Mouse (Mus musculus) mouse trophoblast stem cell (cell line): ENCODE results near the gene Timm8b.

Experiments
- in situ Hi-C, 2 experiments: fragments of 300-500 bp; cut with MseI, MboI; formaldehyde crosslinking; loops; 2 replicates in 1 of 2; 3 replicates in 1 of 2; pipeline ENCODE4 v1.15.1; 2025

Timm8b gene

DNA sequence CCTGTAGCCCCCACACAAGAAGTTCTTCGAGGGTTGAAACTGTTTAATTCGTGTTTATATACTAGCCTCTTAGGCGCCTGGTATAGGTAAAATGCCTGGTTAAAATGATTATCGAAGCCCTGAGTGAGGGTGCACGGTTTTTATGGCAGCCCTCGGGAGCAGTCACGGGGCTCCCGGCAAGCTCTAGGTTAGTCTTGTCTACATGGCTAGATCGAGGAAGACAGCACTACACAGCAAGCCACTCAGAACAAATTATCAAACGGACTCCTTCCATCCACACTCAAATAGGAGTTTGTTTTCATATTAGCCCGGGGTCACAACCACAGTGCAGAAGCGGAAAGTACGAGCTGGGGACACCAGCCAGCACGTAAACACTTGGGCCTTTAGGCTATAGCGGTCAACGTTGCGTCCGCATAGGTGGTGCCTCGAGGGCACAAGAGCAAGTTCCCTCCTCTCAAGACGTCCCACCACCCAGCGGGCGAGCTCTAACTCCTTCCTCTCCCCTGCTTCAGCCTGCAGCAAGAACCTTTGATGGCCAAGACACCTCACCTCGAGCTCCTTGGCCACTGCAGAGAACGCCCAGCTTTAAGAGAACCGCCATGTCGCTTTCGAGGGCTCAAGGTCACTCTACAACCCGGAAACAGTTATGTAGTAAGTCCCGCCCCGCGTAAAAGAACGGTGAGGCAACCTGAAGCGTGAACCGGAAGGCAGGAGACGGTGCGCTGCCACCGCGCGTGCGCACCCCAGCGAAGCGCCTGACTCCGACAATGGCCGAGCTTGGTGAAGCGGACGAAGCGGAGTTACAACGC, at the start of gene Timm8b, which contains the start of gene Sdhd:
TSS of gene Timm8b (plus strand) at position 722 of the 809 bp plus-strand sequence.
TSS of gene Sdhd (minus strand) at position 624 of the 809 bp plus-strand sequence.
- in situ Hi-C loops, result no loop called here

DNA sequence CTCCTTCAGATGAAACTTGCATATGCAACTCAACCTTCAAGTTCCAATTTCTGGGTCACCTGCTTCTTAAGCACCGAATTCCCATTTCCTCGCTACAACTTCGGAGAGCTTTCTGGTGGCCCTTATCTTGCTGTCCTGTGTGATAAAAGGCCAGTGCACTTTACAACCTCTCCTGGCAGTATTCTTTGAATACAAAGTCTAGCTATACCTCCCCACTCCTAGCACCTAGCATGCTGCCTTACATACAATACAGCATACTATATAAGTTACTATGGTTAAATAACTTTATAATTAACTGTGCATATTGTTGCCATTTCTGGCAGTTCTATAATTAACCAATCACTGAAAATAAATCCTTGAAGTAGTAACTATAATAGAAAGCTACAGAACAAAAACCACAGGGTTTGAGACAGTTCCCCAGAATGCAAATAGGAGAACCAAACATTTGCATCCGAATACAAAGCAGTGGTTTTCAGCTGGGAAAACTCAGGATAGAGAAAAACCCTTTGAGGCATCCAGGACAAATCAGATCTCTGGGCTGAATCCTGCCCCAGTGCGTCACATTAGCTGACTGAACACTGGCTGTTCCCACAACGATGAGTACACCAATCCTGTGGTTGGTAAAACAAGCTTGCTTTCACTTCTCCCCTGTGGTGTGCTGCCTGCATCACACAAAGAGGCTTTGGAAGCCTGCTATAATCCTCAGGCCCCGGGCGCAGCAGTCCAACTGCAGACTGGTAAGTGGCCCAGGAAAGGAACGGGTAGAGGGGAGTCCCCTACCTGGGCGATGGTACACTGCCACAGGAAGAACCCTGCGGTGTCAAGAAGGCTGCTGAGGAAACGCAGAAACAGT, 49.2 kb upstream of the Timm8b start, which contains the start of gene Il18:
TSS of gene Il18 (plus strand) at position 587 of the 853 bp plus-strand sequence.
- in situ Hi-C loops, result no loop called here

DNA sequence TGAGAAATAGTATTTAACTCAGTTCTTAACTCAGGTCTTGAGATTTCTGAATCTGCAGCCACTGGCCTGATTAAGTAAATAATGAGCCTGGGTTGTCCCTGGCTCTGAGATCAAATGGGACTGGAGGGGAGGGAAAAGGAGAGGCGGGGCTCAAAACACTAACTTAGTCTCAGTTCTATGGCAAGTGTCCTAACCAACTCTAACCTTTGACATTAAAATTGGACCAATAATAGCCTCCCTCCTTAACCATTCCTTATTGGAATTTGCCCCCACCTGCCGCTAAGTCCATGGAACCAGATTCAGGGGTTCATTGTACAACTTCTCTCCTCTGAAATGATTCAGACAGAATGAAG, 48.6 kb upstream of the Timm8b start, which contains the start of gene Bco2:
TSS of gene Bco2 (minus strand) at position 88 of the 353 bp plus-strand sequence.
- in situ Hi-C loops, result no loop called here

DNA sequence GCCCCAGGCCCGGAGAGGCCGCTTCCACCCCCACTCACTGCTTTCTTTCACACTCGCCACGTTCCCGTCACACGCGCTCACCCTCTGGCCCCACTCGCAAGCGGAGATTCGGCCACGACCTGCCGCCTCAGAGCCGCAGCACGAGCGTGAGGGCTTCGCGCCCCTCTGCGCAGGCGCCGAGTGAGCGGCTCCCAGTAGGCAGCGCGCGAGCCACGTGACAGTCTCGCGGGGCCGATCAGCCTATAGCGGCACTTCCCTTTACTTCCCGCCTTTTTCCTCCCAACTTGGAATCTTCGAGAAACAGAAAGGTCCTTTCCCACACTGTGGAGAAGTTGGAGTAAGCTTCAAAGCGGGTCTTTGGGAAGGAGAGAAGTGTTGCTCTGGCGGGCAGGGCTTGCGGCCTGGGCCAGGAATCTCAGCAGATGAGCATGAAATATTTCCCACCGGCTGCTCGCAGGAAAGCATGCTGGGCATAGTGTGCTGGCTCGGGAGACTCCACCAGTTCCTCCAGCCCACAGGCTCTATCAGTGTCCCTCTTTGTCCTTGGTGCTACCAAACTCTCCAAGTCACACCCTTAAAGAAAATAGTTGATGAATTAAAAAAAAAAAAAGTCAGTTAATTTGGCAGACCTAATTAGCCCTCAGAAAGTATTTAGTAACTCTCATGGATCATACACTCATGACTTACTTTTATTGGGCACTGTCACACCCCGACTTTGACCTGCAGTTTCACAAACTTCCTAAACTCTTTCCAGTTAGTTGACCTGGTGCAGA, 42.4 kb upstream of the Timm8b start, which contains the start of gene Tex12:
TSS of gene Tex12 (minus strand) at position 181 of the 773 bp plus-strand sequence.
- in situ Hi-C loops, result no loop called here

DNA sequence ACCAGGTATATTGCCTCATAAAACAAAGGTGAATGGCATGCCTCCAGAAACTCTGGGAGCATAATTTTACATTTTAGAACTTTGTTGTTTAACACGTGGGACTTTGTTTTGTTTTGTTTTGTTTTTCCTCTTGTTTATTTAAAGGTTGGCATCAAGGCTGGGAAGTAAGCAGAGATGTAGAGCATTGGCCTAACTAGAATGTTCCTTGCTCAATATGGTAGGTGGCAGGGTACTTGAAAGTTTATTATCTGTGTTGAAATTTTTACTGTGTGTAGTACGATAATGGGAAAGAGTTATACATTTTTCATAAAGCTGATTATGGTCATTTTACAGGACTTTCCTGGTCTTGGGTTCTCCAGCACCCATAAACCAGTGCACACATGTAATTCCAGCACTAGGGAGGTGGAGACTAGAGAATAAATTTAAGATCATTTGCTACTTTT, 41.8 kb upstream of the Timm8b start:
- in situ Hi-C loops, result no loop called here

DNA sequence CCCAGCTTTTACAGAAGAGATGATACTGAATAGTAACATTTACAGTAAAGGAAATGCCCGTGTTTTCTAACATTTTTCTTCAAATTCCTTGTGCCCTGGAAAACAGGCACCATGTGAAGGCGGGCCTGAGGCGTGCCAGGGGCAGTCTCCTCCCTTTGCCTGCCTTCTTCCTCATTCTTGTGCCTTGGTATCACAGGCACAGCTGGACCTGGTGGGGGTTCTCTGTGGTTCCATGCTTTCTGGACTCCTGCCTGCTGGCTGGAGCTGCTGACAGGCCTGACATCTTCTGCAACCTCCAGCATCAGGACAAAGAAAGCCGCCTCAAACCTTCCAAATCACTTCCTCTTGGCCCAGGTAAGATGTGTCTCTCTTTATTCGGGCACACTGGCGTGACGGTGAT, 38.5 kb upstream of the Timm8b start:
- in situ Hi-C loops, result no loop called here

DNA sequence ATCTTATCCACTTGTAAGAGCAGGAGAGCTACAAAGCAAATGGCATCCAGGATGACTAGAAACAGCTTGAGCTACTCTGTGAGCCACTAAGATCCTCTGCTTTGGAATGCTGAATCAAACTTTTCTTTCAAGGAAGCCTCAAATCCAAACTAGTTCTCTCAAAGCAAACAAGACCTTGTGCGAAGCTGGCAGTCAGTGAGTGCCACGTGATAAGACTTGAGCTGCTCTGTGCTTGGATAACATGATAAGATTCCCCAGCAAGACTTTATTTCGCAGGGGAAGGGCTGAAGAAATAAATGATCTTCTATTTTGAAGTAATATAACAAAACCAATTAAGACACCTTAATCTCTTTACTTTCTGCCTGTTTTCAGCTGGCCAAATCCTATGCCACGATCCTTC, 37.8 kb upstream of the Timm8b start:
- in situ Hi-C loops, result no loop called here

DNA sequence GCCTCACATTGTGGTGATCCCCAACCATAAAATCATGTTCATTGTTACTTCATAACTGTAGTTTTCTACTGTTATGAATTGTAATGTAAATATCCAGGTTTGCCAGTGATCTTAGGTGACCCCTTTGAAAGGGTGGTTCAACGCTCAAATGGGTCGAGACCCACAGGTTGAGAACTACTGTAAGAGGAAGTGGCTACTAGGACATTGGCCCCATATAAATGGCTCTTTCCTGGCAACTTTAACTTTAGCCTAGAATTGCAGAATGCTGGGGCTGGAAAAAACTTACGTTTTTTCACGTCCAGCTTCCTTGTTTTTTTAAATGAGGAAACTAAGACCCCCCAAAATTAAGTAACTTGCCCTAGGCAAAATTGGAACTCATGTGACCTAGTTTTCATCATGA, 36.3 kb upstream of the Timm8b start:
- in situ Hi-C loops, result no loop called here

DNA sequence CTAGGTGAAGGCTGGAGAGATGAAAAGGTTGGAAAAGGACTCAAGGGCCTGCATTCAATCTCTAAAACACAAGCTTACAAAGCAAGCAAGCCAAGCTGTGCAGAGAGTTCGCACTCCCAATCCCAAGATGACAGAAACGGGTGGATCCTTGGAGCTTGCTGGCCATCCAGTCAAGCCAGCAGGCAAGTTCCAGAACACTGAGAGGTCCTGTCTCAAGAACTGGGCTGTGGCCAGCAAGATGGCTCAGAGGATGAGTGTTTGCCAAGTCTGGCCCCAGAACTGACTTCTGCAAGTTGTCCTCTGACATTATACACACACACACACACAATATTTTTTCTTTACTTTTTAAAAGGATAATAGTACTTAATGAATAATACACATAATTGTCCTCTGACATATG, 35.8 kb upstream of the Timm8b start:
- in situ Hi-C loops, result no loop called here

DNA sequence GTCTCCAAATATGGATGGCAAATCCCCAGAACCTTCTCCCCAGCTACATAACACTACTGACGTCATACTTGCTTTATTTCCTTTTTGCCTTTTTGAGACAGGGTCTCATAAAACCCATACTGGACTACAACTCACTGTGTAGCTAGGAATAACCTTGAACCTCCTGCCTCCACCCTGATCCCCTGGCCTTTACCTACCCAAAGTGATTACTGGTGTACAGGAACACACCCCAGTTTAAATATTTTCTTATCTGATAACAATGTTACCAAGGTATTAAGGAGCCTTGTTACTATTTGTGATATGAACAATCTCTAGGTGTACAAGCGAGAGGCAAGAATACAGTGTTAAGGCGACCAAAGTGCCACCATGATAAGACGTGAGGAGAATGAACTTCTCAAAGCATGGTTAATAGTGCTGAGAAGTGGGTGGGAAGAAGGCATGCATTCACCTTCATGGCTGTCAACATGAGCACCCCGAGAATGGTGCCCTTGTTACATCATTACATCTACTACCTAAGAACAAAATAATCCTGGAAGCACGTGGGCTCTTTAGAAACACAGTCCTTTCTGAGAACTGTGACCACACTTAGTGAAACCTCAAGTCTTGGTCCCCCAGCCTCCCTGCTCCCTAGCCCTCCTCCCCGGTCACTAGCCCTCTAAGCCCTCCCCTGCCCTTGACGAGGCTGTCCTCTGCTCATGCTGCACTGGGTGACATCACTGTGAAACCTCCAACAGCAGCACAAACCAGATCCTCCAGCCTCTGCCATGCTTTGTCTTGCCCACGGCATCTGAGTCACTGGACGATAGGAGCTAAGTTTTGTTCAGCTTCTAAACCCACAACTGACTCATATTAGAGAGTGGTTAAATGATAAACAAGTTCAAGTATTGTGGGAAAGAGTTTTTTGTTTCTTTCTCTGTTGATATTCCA, 33.8 kb upstream of the Timm8b start:
- in situ Hi-C loops, result no loop called here

DNA sequence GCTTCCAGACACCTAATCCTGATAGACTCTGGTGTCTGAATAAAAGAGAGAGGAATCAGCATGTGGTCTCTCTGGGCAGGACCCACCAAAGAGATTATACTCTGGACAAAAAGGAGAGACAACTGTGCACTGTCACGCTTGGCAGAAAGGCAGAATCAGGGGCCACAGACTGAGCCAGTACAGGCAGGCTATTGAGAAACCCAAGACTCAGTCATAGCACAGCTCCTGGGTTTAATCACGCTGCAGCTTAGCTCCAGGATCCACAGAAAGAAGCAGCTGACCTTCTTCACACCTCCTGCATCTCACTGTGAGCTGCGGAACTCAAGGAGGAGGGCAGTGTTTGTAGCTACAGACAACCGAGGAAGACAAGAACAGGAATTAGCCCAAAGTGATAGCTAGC, 23.3 kb upstream of the Timm8b start:
- in situ Hi-C loops, result no loop called here

DNA sequence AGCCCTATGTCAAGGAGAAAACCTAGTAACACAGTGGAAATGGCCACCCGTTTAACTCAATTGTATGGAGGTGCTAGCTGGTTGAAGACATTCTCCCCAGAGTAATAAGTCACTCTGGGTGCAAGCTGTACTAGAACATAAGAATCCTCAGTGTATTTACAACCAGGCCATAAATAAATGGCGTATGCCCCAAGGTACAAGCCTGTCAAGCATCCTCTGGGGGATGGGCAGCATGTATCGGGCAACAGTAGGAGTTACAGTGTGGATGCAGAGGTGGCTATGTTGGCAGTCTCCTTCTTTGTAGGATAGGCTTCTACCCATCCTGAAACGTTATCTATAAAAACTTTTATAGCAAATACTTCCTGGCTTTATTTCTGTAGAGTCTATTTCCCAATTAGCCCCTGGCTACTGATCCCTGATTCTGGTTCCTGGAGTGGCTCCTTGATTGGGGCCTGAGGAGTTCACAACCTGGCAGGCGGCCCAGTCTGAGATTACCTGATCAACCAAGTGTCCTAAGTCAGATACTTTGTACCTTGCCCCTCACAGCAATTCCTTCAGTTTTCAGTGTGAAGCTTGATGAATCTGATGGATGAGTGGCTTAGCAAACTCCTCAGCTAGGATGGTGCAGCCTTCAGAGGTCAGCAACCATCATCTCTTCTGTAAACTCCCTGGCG, 18.4 kb upstream of the Timm8b start:
- in situ Hi-C loops, result no loop called here

DNA sequence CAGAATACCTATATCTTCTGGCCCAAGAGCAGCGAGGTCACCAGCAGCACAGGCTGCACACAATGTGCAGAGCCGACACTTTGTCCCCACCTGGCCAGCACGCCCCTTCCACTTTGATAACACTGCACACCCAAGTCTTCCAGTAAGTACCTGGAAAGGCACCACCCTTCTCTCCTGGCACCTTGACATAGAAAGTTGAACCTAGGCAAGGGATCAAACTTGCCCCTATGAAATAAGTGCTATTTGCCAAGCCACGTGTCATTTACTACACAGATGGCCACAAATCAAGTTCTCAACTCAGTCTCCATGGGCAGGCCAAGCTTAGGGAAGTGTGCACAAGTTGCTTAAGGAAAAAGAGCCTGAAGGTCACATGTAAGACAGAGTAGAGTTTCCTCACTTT, 16.8 kb upstream of the Timm8b start:
- in situ Hi-C loops, result no loop called here

DNA sequence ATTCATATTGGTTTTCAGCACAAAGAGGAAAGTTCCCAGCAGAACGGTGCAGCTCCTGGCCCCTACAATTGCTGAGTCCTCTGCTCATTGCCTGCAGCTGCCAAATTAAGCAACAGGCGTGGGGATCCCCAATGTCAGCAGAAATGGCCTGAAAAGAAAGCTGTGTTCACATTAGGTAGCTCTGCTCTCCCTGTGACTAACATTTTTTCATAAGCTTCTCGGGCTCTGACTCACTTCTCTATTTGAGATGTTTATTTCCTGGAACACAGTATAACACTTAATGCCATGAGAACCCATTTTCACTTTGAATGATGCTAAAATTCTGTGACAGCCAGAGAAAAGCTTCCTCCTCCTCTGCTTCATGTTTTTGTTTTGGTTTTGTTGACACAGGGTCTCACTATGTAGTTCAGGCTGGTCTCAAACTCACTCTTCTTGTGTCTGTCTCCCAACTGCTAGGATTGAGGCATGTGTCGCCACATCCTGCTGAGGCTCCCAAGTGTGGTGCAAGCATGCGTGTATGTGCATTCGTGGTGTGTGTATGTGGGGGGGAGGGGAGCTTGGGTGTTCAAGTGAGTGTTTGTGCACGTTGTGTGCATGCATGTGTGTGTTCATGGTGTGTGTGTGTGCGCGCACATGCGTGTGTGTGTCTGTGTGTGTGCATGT, 12.7 kb upstream of the Timm8b start:
- in situ Hi-C loops, result no loop called here

DNA sequence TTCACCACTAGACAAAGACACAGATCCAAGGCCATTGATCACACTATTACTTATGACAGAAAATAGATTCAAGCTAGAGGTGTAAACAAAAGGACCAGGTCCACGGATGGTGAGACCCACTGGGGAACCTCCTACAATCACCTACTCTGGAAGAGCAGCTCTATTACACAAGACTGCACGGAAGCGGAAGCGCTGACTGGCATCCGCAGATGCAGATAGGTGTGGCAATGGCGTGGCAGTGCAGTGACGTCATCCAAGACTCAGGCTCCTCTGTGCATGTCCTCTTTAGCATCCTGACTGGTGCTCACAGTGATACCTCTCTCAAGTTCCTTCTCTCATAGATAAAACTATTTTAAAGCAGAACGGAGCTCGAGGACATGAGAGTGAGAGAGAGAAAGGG, 10.8 kb upstream of the Timm8b start:
- in situ Hi-C loops, result no loop called here

DNA sequence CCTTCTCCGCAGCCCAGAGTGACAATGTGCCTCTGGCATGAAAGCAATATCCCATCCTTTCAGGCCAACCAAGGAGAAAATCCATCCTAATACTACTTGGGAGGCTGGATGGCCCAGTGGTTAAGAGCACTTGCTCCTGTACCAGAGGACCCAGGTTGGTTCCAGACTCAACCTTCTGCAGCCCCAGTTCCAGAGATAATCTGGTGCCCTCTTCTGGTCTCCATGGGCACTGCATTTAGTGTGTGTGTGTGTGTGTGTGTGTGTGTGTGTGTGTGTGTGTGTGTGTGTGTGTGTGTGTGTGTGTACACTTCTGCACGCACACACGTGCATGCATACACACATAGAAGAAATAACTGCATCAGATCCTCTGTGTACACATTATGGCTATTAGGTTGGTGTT, 10.2 kb upstream of the Timm8b start:
- in situ Hi-C loops, result no loop called here

DNA sequence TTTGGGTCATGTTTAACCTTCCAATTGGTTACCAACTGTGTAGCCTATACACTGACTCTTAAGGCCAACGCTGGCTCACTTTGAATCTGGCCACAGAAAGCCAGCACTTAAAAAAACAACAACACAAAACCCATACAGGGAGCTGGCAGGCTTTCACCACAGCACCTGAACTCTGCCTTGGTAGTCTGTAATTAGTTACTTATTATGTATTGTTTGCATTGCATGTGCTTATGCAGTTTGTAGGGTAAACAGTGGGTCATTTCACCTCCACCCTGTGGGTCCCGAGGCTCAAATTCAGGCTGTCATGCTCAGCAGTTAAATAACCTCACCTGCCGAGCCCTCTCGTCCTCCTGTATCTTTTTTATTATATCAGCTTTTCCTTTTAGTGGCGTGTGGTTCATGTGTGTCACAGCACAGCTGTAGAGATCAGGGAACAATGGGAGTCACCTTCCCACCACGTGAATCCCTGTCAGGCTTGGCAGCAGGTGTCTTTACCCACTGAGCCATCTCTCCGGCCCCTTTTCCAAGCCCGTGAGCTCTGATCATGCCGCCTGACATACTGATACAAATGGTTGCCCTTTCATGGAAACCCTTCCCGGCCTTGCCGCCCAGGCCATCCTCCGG, 8.8 kb upstream of the Timm8b start:
- in situ Hi-C loops, result no loop called here

DNA sequence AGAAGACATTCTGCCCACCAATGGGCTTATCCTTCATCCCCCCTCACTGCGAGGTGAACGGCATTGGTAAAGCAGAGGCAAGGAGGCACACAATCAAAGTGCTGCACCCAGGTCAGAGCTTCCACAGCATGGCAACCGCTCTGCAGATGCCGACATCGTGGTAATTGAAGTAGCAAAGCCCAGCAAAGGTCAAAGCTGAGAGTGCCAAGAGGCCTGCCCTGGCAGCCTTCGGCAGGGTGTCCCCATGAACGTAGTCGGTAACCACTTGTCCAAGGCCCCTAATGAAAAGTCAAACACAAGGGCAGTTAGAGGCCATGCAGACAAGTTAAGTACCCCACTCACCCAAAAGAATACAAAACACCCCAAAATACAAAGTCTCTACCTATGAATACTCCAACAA, 6.7 kb upstream of the Timm8b start:
- in situ Hi-C loops, result no loop called here

DNA sequence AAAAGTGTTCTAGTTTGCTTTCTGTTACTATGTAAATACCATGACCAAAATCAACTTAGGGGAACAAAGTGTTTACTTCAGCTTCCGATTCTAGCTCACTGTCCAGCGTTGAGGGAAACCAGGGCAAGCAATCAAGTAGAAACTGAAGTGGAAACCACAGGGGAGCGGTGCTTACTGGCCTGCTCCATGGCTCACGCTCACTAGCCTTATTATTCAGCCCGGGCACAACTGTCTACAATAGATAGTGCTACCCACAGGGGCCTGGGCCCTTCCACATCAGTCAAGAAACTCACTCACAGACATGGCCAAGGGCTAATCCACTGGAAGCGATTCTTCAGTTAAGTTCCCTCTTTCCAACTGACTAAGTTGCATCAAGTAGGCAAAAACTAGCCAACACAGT, 2.2 kb upstream of the Timm8b start:
- in situ Hi-C loops, result no loop called here
